Mouse (Mus musculus): ENCODE data around the gene Cep57l1.

Cep57l1 gene

DNA sequence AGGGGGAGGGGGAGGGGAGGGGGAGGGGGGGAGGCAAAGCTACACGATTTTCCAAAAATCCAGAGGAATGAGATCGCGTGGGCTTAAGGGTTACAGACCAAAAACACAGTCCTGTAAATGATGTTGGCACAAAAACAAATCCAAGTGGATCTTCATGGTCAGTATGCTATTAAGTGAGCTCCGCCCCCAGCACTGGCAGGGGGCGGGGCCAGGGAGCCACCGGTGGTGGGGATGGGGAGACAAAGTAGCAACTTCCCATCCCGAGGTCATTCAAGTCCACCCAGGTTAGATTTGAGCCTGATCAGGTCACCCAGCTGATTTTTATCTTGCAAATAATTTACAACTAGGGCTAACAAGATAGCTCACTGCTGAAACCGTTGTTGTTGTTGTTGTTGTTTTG is 132.3 kb downstream of the Cep57l1 start:
- DNase-seq (ENCODE audit: low read depth, low spot score): no peak

DNA sequence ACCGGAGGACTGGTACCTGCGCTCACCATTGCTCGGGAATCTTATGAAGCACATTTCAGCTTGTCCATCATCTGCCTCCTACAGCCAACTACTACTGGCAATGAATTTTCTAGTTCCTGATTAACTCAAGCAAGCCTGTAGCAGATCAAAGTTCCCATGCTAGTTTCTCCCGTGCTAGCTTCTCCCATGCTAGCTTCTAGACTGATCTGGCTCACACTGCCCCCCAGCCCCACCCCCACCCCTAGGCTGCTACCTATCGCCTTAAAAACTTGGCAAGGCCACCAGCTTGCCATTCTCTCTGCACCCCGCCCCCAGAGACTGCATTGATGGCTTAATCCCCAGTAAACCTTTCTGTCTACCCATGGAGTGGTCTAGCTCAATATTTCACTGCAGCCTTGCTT is 133.0 kb downstream of the Cep57l1 start:
- no peak for DNase-seq (ENCODE audit: low read depth, low spot score)

DNA sequence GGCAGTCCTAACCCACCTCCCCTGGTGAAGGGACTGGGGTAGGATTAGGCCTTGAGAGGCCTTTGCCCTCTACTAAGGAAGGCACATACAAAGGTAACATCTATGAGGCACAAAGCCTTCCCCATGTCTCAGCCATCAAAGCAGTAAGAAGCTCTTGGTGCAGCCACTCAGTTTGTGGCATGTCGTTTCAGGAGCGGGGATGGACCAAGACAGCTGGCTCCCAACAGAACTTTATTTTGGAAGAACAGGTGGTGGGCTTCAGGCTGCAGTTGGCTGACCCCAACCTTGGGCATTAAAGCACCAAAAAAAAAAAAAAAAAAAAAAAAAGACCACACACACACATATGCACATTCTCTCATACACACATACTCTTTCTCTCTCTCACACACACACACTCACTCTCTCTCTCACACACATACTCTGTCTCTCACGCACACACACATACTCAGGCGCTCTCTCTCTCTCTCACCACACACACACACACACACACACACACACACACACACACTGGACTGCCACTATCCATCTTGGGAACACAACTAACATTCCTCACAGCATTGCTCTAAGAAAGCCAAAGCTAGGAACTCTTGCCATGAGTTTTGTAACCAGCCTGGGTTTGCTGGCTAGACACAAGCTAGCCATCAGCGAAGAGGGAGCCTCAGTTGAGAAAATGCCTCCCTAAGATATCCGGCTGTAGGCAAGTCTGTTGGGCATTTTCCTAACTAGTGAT is 133.7 kb downstream of the Cep57l1 start:
- no peak for DNase-seq (ENCODE audit: low read depth, low spot score)

DNA sequence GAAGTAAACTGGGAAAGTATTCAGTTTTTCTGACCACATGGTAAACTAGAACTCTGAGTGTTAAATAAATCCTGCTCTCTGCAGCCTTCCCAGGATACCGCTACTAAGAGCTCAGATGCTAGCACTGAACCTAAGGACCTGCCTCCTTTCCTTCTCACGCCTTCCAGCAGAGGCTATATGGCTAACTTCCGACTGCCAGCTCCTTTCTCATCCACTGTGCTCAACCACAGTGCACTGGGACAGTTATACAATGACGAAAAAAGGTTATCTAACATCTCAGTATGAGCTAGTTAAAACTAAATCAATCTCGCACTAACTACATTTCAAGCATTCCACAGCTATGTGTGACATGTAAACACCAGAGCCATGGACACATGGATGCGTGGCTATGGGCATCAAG is 134.4 kb downstream of the Cep57l1 start:
- DNase-seq (ENCODE audit: low read depth, low spot score): no peak

DNA sequence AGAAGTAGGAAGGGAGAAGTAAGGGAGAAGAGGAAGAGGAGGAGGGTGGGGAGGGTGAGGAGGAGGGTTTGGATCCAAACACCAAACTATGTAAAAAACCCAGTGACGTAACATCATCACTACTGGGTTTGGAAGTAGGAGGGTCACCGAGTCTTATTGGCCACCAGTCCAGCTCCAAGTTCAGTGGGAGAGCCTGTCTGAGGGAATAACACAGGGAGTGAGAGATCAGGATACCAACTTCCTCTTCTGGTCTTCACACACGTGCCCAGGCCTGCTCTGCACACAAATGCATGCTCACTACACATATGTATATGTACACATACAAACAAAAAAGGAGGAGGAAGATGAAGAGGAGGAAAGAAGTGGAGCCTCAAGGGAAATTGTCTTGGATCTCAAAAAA is 135.3 kb downstream of the Cep57l1 start:
- no peak for DNase-seq (ENCODE audit: low read depth, low spot score)

DNA sequence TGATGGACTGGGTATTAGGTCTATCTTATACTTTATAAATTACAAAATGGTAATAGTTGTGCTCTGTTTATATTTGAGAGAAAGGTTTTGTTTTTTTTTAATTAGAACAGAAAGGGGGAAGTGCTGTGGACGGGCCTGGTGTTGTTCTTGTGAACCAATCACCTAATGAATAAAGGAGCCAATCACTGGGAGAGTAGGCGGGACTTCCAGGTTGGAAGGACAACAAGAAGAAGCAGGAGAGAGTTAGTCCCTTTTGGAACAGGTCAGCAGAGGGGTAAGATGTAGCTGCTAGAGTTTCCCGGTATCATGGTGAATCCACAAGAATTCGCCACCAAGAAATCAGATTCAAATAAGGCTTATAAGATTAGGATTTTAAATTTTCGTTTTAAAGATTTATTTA is 139.5 kb downstream of the Cep57l1 start:
- no peak for DNase-seq (ENCODE audit: low read depth, low spot score)

Data from CD4-positive, CD25-positive, alpha-beta regulatory T cell, adult 2 months (primary cell).